In the genomic region with DNA sequence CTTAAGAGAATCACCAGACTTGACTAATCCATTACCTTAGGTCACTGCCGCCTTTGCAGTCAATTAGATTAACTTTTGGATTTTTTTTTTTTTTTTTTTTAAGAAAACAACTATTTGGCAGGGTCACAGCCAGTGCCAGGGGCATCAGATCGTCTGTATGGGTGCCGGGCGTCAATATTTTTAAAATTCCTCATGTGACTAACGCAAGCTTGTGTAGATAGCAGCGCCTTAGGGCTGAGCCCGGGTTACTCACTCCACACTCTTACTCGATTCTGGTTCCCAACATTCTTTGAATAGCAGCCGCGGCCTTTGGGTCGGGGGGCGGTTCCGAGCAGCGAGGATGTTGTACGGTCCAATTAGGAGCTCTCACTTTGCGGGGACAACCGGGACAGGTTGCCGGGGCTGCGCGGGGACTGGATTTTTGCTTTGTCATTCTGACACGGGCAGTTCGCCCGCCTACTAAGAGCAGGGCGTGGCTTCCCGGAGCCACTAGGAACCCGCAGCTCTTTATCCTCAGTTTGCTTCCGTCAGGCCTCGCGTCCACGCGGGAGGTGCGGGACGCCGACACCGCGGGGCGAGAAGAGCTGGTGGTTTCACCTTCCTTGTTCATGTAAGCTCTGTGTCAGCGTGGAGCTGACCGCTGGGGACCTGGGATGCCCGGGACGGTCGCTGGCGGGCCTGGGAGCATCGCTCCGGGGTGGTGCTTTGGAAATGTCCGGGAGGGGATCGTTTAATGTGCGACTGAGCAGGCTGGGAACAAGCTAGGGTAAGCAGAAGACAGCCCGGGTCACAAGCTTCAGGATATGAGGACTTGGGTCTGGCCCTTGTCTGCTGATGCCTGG, we compare ENCODE assay signal across 8 mouse cellular contexts. TPM values are rescaled to one million over a fixed set of nuclear protein-coding genes. Genes with fewer than 3 reads are reported as not detected.
DNase-seq lines count a peak whose midpoint lies in the region; ATAC-seq and TF ChIP-seq lines count a peak whose summit lies in the region.

No protein-coding gene starts in this region.

- peak overlapping the region; percentile 78 for H3K4me3 ChIP-seq in forebrain, embryonic 14.5 days (ENCODE audit: low read depth, low read length)
- H3K4me3 ChIP-seq in lung, adult 2 months (replicated peaks; ENCODE audit: extremely low read depth, low read depth, low read length): peak overlapping the region; percentile 65

- no peak for TF ChIP-seq CTCF in lung, adult 2 months (IDR thresholded peaks at IDR 0.05; ENCODE audit: insufficient read depth, low read length)

- H3K27me3 ChIP-seq in forebrain, embryonic 14.5 days (replicated peaks; ENCODE audit: control insufficient read depth, insufficient read depth, low read length): no peaks in the 10 kb centered on the region

- no peaks in the 10 kb centered on the region for H3K9me3 ChIP-seq in forebrain, embryonic 14.5 days (replicated peaks; ENCODE audit: control insufficient read depth, low read length)

- TF ChIP-seq POLR2A in lung, adult 2 months (IDR thresholded peaks at IDR 0.05; ENCODE audit: borderline replicate concordance, extremely low read depth, low read depth, low read length): peak; percentile 94; the same call in 1 of the 2 replicates

- peak overlapping the region; percentile 78 for H3K4me2 ChIP-seq in forebrain, embryonic 14.5 days (ENCODE audit: low read length)

- peak overlapping the region; percentile 94 for H3K9ac ChIP-seq in forebrain, embryonic 14.5 days (ENCODE audit: low read length)

- peak; percentile 81 for ATAC-seq in forebrain, embryonic 14.5 days
- peak; percentile 82 for ATAC-seq in neutrophil, adult 5-6 weeks (ENCODE audit: extremely low read depth, insufficient number of reproducible peaks, low FRiP score, poor library complexity, severe bottlenecking)

- DNase-seq in ES-CJ7 (ENCODE audit: low read depth, low spot score): peak; percentile 96
- DNase-seq in cerebellum, adult 11 months: peak; percentile 92
- peak; percentile 95 for DNase-seq in forebrain, embryonic 14.5 days (ENCODE audit: low spot score)
- peak; percentile 91 for DNase-seq in heart, postnatal 25 days (ENCODE audit: low spot score)
- DNase-seq in layer of hippocampus, adult 18-20 months (ENCODE audit: low spot score in 2 of 2): peak; percentile 88 to 95
- peak; percentile 92 for DNase-seq in lung, adult 2 months
- peak; percentile 80 to 83 for DNase-seq in thymus, adult 18-20 months

- H3K4me1 ChIP-seq in forebrain, embryonic 14.5 days (ENCODE audit: control insufficient read depth, insufficient read depth, low read length): peaks cover 17% of the 10 kb centered on the region
- H3K4me1 ChIP-seq in lung, adult 2 months (ENCODE audit: control insufficient read depth, insufficient read depth, low read length): peaks cover 5% of the 10 kb centered on the region; the same call in 1 of the 2 replicates

- intact Hi-C loops in heart, postnatal 25 days (cut with DNase I): loop anchor here (5.0 kb wide), 2 partner anchors 47 to 97 kb away; partner anchors contain the start of gene Nfyb

- under 1% methylated on average over 49 of the region's 49 CpGs for WGBS in forebrain, embryonic 14.5 days
- WGBS in lung, adult 2 months: 1% methylated on average over 49 of the region's 49 CpGs

- H3K27ac ChIP-seq in forebrain, embryonic 14.5 days (ENCODE audit: low read depth, low read length): peak overlapping the region; percentile 79

- H3K36me3 ChIP-seq in forebrain, embryonic 14.5 days (ENCODE audit: control insufficient read depth, insufficient read depth, low read length): peaks cover 5% of the 10 kb centered on the region

RNA-seq across cellular contexts. Expression of gene Eid3, which starts 7.5 kb away (rescaled TPM):
- 0.22 and 0.27 TPM in 2 replicates for polyA plus RNA-seq in forebrain, embryonic 14.5 days (2014; fragmentation: Nextera tagmentation; extraction: Ambion mirVana)
- total RNA-seq in heart, postnatal 25 days (2021): 1 to 10 TPM in 1 of 2 experiments, under 1 TPM in 1; 0.57 to 1.3 TPM
- 1 to 10 TPM in 1 of 2 experiments, under 1 TPM in 1; 0.84 to 1.6 TPM for total RNA-seq in layer of hippocampus, adult 18-20 months (2021)
- 0.28 and 0.37 TPM in 2 replicates for polyA plus RNA-seq in lung, adult 2 months (2012; rRNA removed)
- 9.2 and 11.4 TPM in 2 replicates for total RNA-seq in neutrophil, adult 5-6 weeks (2017)

RNA-seq across cellular contexts. Expression of gene Txnrd1, which starts 25.2 kb away (rescaled TPM):
- 157 and 169 TPM in 2 replicates for polyA plus RNA-seq in forebrain, embryonic 14.5 days (2014; fragmentation: Nextera tagmentation; extraction: Ambion mirVana)
- 10 to 100 TPM; 44.1 to 50.2 TPM for total RNA-seq in heart, postnatal 25 days (2021)
- total RNA-seq in layer of hippocampus, adult 18-20 months (2021): 10 to 100 TPM; 47.7 to 56.7 TPM
- polyA plus RNA-seq in lung, adult 2 months (2012; rRNA removed): 25.5 and 35.6 TPM in 2 replicates
- 35.6 and 42.0 TPM in 2 replicates for total RNA-seq in neutrophil, adult 5-6 weeks (2017)

Comparison
In these comparisons a context has a peak if more than half of its experiments do, and no peak if none do; other contexts are left out.
1. Peak in every context shown above with its lines: DNase-seq, ATAC-seq, H3K4me3 ChIP-seq and H3K27ac ChIP-seq.